Mouse (Mus musculus): ENCODE measurements around the gene Lgals3bp.
A peak's percentile ranks its signal among the peaks of the same experiment; 100 is the strongest.

Lgals3bp gene

GRCm38 (mm10) chr11:118423266-118423971 is 21.5 kb upstream of the Lgals3bp start:
- DNase-seq (ENCODE audit: low spot score in 2 of 2) = peak; percentile 54 to 83

- DNase-seq (ENCODE audit: low spot score in 2 of 2) = no peak
These were observed 18.4 kb upstream of the Lgals3bp start for GRCm38 (mm10) chr11:118420261-118420660.

GRCm38 (mm10) chr11:118418834-118419504 is 17.1 kb upstream of the Lgals3bp start, which contains the start of gene Cant1:
Gene Cant1, minus strand, starts transcription at chr11:118419086.
- peak; percentile 92 to 98 for DNase-seq (ENCODE audit: low spot score in 2 of 2)

GRCm38 (mm10) chr11:118418442-118418833 is 16.5 kb upstream of the Lgals3bp start:
- no peak for DNase-seq (ENCODE audit: low spot score in 2 of 2)

GRCm38 (mm10) chr11:118417496-118417895 is 15.6 kb upstream of the Lgals3bp start:
- DNase-seq (ENCODE audit: low spot score in 2 of 2) = no peak

GRCm38 (mm10) chr11:118416046-118416445 is 14.2 kb upstream of the Lgals3bp start:
- DNase-seq (ENCODE audit: low spot score in 2 of 2) = no peak

- no peak for DNase-seq (ENCODE audit: low spot score in 2 of 2)
These were observed 13.7 kb upstream of the Lgals3bp start for GRCm38 (mm10) chr11:118415630-118416029.

- no peak for DNase-seq (ENCODE audit: low spot score in 2 of 2)
These were observed 12.4 kb upstream of the Lgals3bp start for GRCm38 (mm10) chr11:118414270-118414669.

GRCm38 (mm10) chr11:118413055-118413454 is 11.2 kb upstream of the Lgals3bp start:
- DNase-seq (ENCODE audit: low spot score in 2 of 2) = no peak

GRCm38 (mm10) chr11:118412601-118413000 is 10.7 kb upstream of the Lgals3bp start:
- DNase-seq (ENCODE audit: low spot score in 2 of 2) = no peak

GRCm38 (mm10) chr11:118411271-118411670 is 9.4 kb upstream of the Lgals3bp start:
- no peak for DNase-seq (ENCODE audit: low spot score in 2 of 2)

- no peak for DNase-seq (ENCODE audit: low spot score in 2 of 2)
These were observed 8.6 kb upstream of the Lgals3bp start for GRCm38 (mm10) chr11:118410479-118410878.

- no peak for DNase-seq (ENCODE audit: low spot score in 2 of 2)
These were observed 8.2 kb upstream of the Lgals3bp start for GRCm38 (mm10) chr11:118410073-118410444.

GRCm38 (mm10) chr11:118409106-118410072 is 7.5 kb upstream of the Lgals3bp start:
- no peak for DNase-seq (ENCODE audit: low spot score in 2 of 2)

- no peak for DNase-seq (ENCODE audit: low spot score in 2 of 2)
These were observed 6.3 kb upstream of the Lgals3bp start for GRCm38 (mm10) chr11:118408051-118408740.

GRCm38 (mm10) chr11:118407318-118407910 is 5.5 kb upstream of the Lgals3bp start:
- peak; percentile 37 to 72 for DNase-seq (ENCODE audit: low spot score in 2 of 2)

- DNase-seq (ENCODE audit: low spot score in 2 of 2) = peak in 1 of 2 experiments; percentile 11
These were observed 4.6 kb upstream of the Lgals3bp start for GRCm38 (mm10) chr11:118406521-118406920.

- peak in 1 of 2 experiments; percentile 8 for DNase-seq (ENCODE audit: low spot score in 2 of 2)
These were observed 3.4 kb upstream of the Lgals3bp start for GRCm38 (mm10) chr11:118405311-118405710.

GRCm38 (mm10) chr11:118403951-118404899 is 2.3 kb upstream of the Lgals3bp start:
- DNase-seq (ENCODE audit: low spot score in 2 of 2) = peak in 1 of 2 experiments; percentile 18

- DNase-seq (ENCODE audit: low spot score in 2 of 2) = peak in 1 of 2 experiments; percentile 6
These were observed 1.3 kb upstream of the Lgals3bp start for GRCm38 (mm10) chr11:118403183-118403582.
